Mouse (Mus musculus) spleen, adult 18-20 months (tissue): ENCODE results near the gene Tmem164.

ENCODE experiments used
- DNase-seq, 2 experiments: peaks; one replicate each; pipeline ENCODE4 v3.0.0; 2022; ENCODE audit warnings: mixed read lengths in 2 of 2

Gene Tmem164

DNA sequence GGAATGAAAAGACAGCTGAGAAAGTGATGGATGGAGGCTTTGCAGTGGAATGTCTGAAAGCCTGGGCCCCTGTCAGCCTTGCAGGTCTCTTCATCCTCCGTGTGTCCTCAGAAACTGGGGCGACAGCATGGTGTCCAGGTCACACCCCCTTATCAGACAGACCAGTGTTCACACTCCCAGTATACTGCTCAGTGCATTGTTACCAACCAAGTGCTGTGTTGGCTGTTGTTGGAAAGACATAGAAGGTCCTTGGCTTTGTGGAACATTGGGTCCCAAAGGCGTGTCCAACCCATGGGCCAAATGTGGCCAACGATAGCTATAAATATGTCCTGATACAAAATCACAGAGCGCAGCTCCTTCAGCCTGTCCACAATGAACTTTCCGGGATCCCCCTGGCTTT is 149.4 kb downstream of the Tmem164 start:
- DNase-seq: no peak

GRCm38 (mm10) chrX:142832221-142832620 is 151.0 kb downstream of the Tmem164 start:
- no peak for DNase-seq

DNA sequence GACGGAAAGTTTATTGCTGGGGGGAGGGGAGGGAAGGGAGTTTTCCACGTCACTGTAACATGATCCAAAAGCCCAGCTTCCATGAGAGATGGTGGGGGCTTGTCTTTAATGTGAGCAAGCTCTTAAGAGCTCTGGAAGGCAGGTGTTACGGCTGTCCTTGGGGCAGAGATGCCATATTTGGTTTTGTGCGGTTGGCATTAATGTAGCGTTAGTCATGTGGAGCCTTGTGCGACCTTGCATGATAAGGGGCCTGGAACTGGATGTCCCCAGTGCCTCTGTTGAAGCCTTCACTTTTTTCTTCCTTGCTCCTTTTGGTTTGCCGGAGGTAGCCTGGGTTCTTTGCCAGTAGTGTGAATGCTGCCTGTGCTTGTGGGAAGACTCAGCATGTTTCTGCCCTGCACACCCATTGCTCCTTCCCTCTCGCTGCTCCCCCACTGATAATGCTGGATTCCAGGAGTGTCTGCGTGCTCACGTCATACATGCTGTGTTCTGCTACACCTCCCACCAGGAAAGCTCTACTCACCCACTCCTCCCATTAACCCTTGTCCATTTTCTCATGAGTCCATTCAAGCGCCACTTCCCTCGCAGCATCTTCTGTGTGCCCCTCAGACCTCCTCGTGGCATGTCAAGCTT is 152.1 kb downstream of the Tmem164 start:
- DNase-seq: no peak

- DNase-seq: no peak
These were observed 153.6 kb downstream of the Tmem164 start for GRCm38 (mm10) chrX:142834807-142835206.

GRCm38 (mm10) chrX:142836399-142836798 is 155.2 kb downstream of the Tmem164 start:
- DNase-seq: no peak

DNA sequence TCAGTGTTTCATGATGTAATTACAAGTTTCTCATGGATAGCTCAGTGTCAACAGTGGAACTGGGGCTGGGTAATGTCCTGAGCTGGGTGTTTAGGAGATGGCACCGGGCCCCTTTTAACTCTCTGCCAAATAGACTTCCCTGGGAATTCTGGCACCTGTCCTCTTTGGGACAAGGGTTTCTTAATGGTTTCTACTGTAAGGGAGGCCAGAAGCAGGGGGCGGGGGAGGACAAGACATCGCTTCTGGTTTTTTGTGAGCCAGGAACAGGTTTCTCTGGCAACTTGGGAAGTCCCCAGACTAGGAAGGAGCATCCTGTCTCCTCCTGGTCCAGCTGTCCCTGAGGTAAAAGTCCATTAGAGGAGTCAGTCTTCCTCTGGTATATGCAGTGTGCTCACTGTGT is 156.1 kb downstream of the Tmem164 start:
- no peak for DNase-seq

GRCm38 (mm10) chrX:142838841-142839240 is 157.6 kb downstream of the Tmem164 start:
- no peak for DNase-seq

GRCm38 (mm10) chrX:142839411-142839810 is 158.2 kb downstream of the Tmem164 start:
- DNase-seq: no peak

GRCm38 (mm10) chrX:142841916-142842315 is 160.7 kb downstream of the Tmem164 start:
- DNase-seq: no peak

DNA sequence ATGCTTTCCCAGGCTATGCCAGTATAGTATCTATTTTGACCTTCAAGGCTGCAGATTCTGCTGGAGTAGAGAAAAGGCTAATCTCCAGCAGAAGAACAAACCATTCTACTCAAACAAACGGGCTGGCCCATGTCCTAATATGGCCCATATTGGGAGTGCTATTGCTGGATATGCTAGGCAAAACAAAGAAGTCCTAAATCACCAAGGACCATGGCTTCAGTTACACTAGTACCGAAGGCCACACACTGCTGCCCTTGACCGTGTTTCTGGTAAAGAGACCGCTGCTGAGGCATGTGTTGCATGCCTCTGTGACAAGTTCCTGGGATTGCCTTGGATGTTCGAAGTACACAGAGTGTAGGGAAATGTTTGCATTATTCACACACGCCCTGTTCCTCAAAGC is 165.1 kb downstream of the Tmem164 start:
- DNase-seq: no peak

DNA sequence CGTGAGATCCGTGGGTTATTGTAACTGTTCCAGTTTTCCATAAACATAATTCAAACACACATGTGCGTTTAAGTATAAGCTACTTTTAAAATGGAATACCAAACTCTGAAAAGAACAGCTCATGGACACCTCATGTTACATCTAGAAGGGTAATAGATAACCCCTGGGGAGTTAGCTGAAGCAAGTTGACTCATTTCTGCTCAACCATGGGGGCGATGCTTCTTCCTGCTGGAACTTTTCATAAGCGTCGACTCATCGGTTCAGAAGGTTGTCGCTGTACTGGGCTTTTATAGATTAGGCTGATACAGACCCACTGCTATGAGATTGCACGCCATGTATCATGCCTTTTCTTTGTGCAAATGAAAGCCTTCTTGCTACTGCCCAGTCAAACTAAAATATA is 166.8 kb downstream of the Tmem164 start:
- no peak for DNase-seq

DNA sequence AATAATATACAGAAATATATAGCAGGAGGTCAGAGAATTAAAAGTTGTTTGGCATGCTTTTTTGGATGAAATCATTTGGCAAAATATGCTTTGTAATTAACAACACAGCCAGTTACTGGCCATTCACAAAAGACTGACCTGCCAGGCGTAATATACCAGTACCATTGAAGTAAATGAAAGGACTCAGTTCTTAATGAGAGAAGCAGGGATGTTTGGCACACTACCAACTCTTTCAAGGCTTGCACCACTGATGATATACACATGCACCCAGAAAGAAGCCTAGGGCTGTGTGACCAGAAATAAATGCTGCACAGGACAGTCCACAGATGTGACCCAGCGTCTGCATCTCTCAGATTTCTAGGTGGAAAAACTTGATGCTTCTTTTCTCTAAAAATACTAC is 188.6 kb downstream of the Tmem164 start:
- no peak for DNase-seq

DNA sequence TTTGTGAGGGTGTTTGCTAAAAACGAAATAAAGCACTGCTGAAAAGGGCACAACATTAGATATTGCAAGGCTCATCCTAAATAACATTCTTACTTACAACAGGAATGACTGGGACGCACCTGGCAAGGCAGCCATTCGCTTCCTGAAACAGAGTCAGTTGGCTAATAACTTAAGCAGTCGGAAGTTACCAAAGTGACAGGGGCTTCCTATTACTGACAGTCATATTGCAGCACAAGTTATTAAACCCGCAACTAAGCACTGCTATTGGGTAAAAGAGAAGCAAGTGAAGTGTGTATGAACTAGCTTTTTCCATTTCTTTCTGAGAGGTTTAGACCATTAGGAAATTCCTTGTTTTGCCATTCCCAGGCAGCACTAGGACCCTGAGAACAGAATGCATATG is 201.0 kb downstream of the Tmem164 start:
- DNase-seq: no peak

DNA sequence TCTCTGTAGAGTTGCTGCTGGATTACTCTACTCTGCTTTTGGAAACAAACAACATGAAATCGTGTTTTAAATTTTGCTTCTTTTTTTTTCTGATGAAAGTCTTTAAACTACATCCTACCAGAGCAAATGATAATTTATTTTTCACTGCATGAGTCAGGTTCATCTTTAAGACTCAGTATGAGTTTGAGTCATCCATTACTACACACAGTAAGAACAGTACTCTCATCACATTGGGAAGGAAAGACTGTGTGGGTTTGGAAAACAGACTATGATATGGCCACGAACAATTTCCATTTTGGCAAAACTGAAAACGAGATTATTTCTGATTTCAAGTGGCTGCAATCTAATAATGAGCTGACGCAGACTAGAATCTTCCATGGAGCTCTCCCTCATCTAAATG is 202.4 kb downstream of the Tmem164 start:
- no peak for DNase-seq

DNA sequence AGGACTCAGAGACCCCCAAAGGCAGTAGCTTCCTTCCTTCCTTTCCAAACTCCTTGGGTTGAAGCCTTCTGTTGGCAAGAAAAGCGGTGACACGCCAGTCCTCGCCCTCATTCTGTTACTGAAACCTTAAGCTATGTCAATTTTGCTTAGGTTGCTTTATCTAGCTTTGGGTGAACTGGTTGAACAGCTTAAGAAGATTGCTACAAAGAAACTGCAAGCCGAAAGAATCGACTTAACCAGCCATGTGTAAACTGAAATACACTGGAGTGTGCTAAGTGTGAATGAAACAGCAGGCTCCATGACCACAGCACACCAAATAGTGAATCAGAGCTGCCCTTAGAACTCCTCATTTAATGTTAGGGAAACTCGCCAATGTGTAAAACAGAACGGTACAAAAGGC is 204.8 kb downstream of the Tmem164 start:
- no peak for DNase-seq
